Mouse (Mus musculus) large intestine, adult 2 months (tissue): ENCODE measurements around the gene Anp32a. TPM values are rescaled to one million over a fixed set of nuclear protein-coding genes. Genes with fewer than 3 reads are reported as not detected.

Source experiments
- DNase-seq: peaks from one replicate; pipeline ENCODE4 v3.0.0-alpha.2; 2012; ENCODE audit warnings: low read depth, low spot score
- WGBS: fragments of 180-500 bp; shearing (Covaris S2); methylation state at CpG from one replicate; pipeline ENCODE4 v1.1.7; 2018; 5-methylcytosine and 5-hydroxymethylcytosine counted together
- polyA plus RNA-seq: library from polyadenylated mRNA; depleted of rRNA; stranded (reverse); fragments of >200 nt; gene quantifications from 2 replicates; pipeline ENCODE4 v1.2.3, GENCODE M21; 2012

Anp32a gene
- polyA plus RNA-seq, 1 experiment: 13.2 TPM

GRCm38 (mm10) chr9:62366478-62367458 is 25.7 kb downstream of the Anp32a start:
- no peak for DNase-seq
- 62% methylated on average over 23 of the region's 23 CpGs for whole genome bisulfite sequencing

- DNase-seq: no peak
- 35% methylated on average over 10 of the region's 10 CpGs for WGBS
Measured at GRCm38 (mm10) chr9:62367510-62368071, 26.5 kb downstream of the Anp32a start.

- no peak for DNase-seq
- 53% methylated on average over 6 of the region's 6 CpGs for WGBS
Measured at GRCm38 (mm10) chr9:62368256-62368905, 27.3 kb downstream of the Anp32a start.

GRCm38 (mm10) chr9:62369172-62369571 is 28.1 kb downstream of the Anp32a start:
- DNase-seq: no peak
- 73% methylated on average over 6 of the region's 6 CpGs for WGBS

- 77% methylated on average over 9 of the region's 9 CpGs for WGBS
- no peak for DNase-seq
Measured at GRCm38 (mm10) chr9:62370186-62370585, 29.1 kb downstream of the Anp32a start.

- no peak for DNase-seq
- WGBS: 75% methylated on average over 6 of the region's 6 CpGs
Measured at GRCm38 (mm10) chr9:62370648-62371280, 29.7 kb downstream of the Anp32a start.

GRCm38 (mm10) chr9:62371745-62372555 is 30.9 kb downstream of the Anp32a start:
- no peak for DNase-seq
- WGBS: 63% methylated on average over 16 of the region's 16 CpGs

GRCm38 (mm10) chr9:62372556-62373221 is 31.6 kb downstream of the Anp32a start:
- 77% methylated on average over 9 of the region's 9 CpGs for whole genome bisulfite sequencing
- DNase-seq: no peak

GRCm38 (mm10) chr9:62373222-62374123 is 32.4 kb downstream of the Anp32a start:
- WGBS: 47% methylated on average over 18 of the region's 18 CpGs
- no peak for DNase-seq

- WGBS: 40% methylated on average over 3 of the region's 3 CpGs
- DNase-seq: no peak
Measured at GRCm38 (mm10) chr9:62374276-62374675, 33.2 kb downstream of the Anp32a start.

- DNase-seq: no peak
- 91% methylated on average over 10 of the region's 10 CpGs for WGBS
Measured at GRCm38 (mm10) chr9:62377897-62378296, 36.8 kb downstream of the Anp32a start.

GRCm38 (mm10) chr9:62380351-62380750 is 39.3 kb downstream of the Anp32a start:
- no peak for DNase-seq
- WGBS: 47% methylated on average over 5 of the region's 5 CpGs

GRCm38 (mm10) chr9:62381402-62381913 is 40.4 kb downstream of the Anp32a start:
- 45% methylated on average over 8 of the region's 8 CpGs for WGBS
- no peak for DNase-seq

GRCm38 (mm10) chr9:62382519-62383084 is 41.5 kb downstream of the Anp32a start:
- WGBS: 76% methylated on average over 10 of the region's 10 CpGs
- DNase-seq: no peak

- 76% methylated on average over 6 of the region's 6 CpGs for WGBS
- DNase-seq: no peak
Measured at GRCm38 (mm10) chr9:62385062-62385461, 44.0 kb downstream of the Anp32a start.

GRCm38 (mm10) chr9:62385727-62386518 is 44.8 kb downstream of the Anp32a start:
- 78% methylated on average over 4 of the region's 4 CpGs for whole genome bisulfite sequencing
- DNase-seq: no peak
